Mouse (Mus musculus): Measurements from ENCODE around the gene Anxa6. TPM values are rescaled to one million over a fixed set of nuclear protein-coding genes. Genes with fewer than 3 reads are reported as not detected.
"Not testable (repeated sequence)": the region's sequence is repeated elsewhere in the genome, so short reads cannot be mapped to it uniquely, and the experiment has no call there.

The Anxa6 gene
- total RNA-seq, 4 experiments from 2014 or later = 160 to 179 (median 170) TPM

GRCm38 (mm10) chr11:54961164-54961850, 71.9 kb downstream of the Anxa6 start:
- no peak for DNase-seq (ENCODE audit: low spot score in 2 of 2)

GRCm38 (mm10) chr11:54960251-54960650, 73.0 kb downstream of the Anxa6 start:
- DNase-seq (ENCODE audit: low spot score in 2 of 2) = no peak

- no peak for DNase-seq (ENCODE audit: low spot score in 2 of 2)
These were observed 74.6 kb downstream of the Anxa6 start for GRCm38 (mm10) chr11:54958571-54959073.

- not testable (repeated sequence) for DNase-seq (ENCODE audit: low spot score in 2 of 2)
These were observed 75.5 kb downstream of the Anxa6 start for GRCm38 (mm10) chr11:54957708-54958107.

GRCm38 (mm10) chr11:54956912-54957311, 76.3 kb downstream of the Anxa6 start:
- no peak for DNase-seq (ENCODE audit: low spot score in 2 of 2)

- DNase-seq (ENCODE audit: low spot score in 2 of 2) = peak; percentile 99
These were observed 77.3 kb downstream of the Anxa6 start for GRCm38 (mm10) chr11:54955735-54956480.

- not testable (repeated sequence) for DNase-seq (ENCODE audit: low spot score in 2 of 2)
These were observed 77.9 kb downstream of the Anxa6 start for GRCm38 (mm10) chr11:54955400-54955734.

- no peak for DNase-seq (ENCODE audit: low spot score in 2 of 2)
These were observed 78.5 kb downstream of the Anxa6 start for GRCm38 (mm10) chr11:54954716-54955115.

- DNase-seq (ENCODE audit: low spot score in 2 of 2) = no peak
These were observed 79.2 kb downstream of the Anxa6 start for GRCm38 (mm10) chr11:54953993-54954446.

- DNase-seq (ENCODE audit: low spot score in 2 of 2) = no peak
These were observed 80.6 kb downstream of the Anxa6 start for GRCm38 (mm10) chr11:54952651-54953050.

- DNase-seq (ENCODE audit: low spot score in 2 of 2) = no peak
These were observed 82.6 kb downstream of the Anxa6 start for GRCm38 (mm10) chr11:54950684-54951083.

GRCm38 (mm10) chr11:54949717-54950116, 83.5 kb downstream of the Anxa6 start:
- DNase-seq (ENCODE audit: low spot score in 2 of 2) = no peak

GRCm38 (mm10) chr11:54944702-54945101, 88.5 kb downstream of the Anxa6 start:
- no peak for DNase-seq (ENCODE audit: low spot score in 2 of 2)

GRCm38 (mm10) chr11:54940056-54940455, 93.2 kb downstream of the Anxa6 start:
- no peak for DNase-seq (ENCODE audit: low spot score in 2 of 2)

- DNase-seq (ENCODE audit: low spot score in 2 of 2) = no peak
These were observed 93.7 kb downstream of the Anxa6 start for GRCm38 (mm10) chr11:54939501-54939900.

GRCm38 (mm10) chr11:54936771-54937140, 96.5 kb downstream of the Anxa6 start:
- DNase-seq (ENCODE audit: low spot score in 2 of 2) = no peak

GRCm38 (mm10) chr11:54936035-54936770, 97.0 kb downstream of the Anxa6 start:
- no peak for DNase-seq (ENCODE audit: low spot score in 2 of 2)

GRCm38 (mm10) chr11:54934198-54934597, 99.0 kb downstream of the Anxa6 start:
- no peak for DNase-seq (ENCODE audit: low spot score in 2 of 2)

- no peak for DNase-seq (ENCODE audit: low spot score in 2 of 2)
These were observed 100.7 kb downstream of the Anxa6 start for GRCm38 (mm10) chr11:54932540-54932939.

GRCm38 (mm10) chr11:54931405-54932093, 101.7 kb downstream of the Anxa6 start:
- DNase-seq (ENCODE audit: low spot score in 2 of 2) = no peak

GRCm38 (mm10) chr11:54930318-54930979, 102.8 kb downstream of the Anxa6 start:
- no peak for DNase-seq (ENCODE audit: low spot score in 2 of 2)
